Mouse (Mus musculus) stomach, postnatal 0 days (tissue): ENCODE measurements around the gene Astn2.

Experiments
- CTCF ChIP-seq: IDR thresholded peaks from 2 replicates; pipeline ENCODE4 v1.5.1; 2016; ENCODE audit warnings: antibody characterized with exemption, low read depth, mild to moderate bottlenecking, moderate library complexity
- EP300 ChIP-seq: optimal IDR thresholded peaks from 2 replicates; pipeline ENCODE3; 2016; ENCODE audit warnings: antibody characterized with exemption

DNA sequence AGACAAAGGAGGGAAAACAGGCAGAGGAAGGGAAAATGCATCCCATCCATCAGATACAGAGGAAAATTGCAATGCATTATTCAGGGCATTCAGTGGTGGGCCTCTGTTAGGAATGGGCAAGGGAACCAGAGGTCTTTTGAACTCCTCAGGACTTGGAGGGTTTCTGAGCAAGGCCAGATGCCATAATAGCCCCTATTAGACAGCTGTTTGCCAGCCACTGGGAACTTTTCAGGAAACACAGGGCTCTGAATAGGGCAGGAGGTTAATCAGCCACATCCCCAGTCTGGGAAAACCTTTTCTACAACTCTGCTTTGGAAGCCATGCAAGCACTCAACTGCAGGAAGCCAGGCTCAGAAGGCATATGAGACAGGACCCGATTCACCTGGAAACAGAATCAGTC lies 38.9 kb downstream of the Astn2 start:
- TF ChIP-seq CTCF (no peak), EP300 (no peak)
